Mouse (Mus musculus): ENCODE measurements around the gene Pdha1. TPM values are rescaled to one million over a fixed set of nuclear protein-coding genes. Genes with fewer than 3 reads are reported as not detected.
A peak's percentile ranks its signal among the peaks of the same experiment; 100 is the strongest.

Gene Pdha1
- 194 and 250 TPM in 2 replicates for polyA plus RNA-seq (2012; rRNA removed)

DNA sequence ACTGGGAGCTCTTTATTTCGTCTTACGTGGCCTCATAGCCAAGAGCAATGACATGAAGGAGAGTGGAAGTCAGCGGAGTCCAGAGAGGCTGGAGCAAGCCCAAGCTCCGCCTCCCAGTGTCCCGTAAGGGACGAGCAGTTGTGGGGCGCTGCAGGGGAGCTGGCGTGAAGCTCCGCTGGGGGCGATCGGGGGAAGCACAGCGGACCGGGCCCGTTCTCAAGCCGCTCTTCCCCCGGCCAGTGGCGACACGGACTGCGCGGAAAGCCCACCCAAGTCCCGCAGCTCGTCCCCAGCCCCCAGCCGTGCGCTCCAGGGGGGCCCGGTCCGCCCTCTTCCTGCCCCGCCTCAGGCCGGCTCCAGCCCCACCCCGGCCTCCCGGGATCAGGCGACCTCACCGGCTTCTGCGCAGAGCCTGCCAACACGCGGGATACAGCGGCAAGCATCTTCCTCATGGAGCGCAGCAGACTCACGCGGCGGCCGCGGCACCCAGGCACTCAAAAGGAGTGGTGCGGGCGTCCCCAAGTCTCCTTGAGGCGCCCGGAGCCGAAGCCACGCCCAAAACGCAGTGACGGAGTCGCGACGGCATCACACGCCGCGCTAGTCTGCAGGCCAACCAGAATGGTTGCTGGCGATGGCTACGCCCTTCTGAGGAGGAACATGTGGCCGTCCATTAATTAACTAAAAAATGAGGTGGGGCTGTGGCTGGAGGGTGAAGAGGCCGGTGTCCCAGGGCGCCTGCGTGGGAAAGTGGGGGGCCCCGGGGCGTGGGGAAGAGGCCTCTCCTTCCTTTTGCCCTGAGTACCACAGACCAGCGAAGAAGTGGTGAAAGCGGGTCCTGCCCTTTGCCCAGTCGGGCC is at the start of gene Pdha1:
TSS of gene Pdha1 (minus strand) at position 553 of the 857 bp plus-strand sequence.
- Histone ChIP-seq H3K4me3 (ENCODE audit: insufficient read depth, low read depth, low read length) (peak within 1 kb of the TSS; percentile 64), H3K36me3 (ENCODE audit: control insufficient read depth, insufficient read depth, low read length) (no peaks in the 10 kb centered on the region), H3K4me1 (ENCODE audit: control insufficient read depth, insufficient read depth, low read length) (peaks cover 5% of the 10 kb centered on the region; the same call in 1 of the 2 replicates), H3K27me3 (replicated peaks; ENCODE audit: control insufficient read depth, insufficient read depth, low read length) (no peaks in the 10 kb centered on the region), H3K27ac (ENCODE audit: insufficient read depth, low read depth, low read length) (peak within 1 kb of the TSS; percentile 87)
- TF ChIP-seq POLR2A (IDR thresholded peaks at IDR 0.05; ENCODE audit: low read depth, low read length) (peak; percentile 30), CTCF (conservative IDR thresholded peaks at IDR 0.05; ENCODE audit: insufficient read depth, insufficient read length, low read depth, low read length) (no peak)
- DNase-seq: peak; percentile 93
- under 1% methylated on average over 65 of the region's 67 CpGs for WGBS

DNA sequence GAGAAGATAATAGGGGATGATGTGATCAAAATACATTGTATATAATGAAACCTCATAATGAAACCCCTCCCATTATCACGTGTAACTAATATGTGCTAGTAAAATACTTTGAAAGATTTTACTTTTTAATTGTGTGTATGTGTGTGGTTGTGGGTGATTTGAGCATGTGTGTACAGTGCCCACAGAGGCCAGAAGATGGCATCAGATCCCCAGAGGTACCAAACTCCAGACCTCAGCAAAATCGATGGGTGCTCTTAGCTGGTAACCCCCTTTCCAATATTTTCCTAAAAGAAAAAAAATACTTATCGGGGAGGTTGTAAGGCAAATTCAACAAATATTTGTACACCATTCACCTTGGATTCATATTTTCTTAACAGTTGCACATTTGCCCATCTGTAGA is 40.8 kb upstream of the Pdha1 start:
- H3K36me3 ChIP-seq (ENCODE audit: control insufficient read depth, insufficient read depth, low read length): no peaks in the 10 kb centered on the region
- peak; percentile 46 for TF ChIP-seq CTCF (conservative IDR thresholded peaks at IDR 0.05; ENCODE audit: insufficient read depth, insufficient read length, low read depth, low read length)
- TF ChIP-seq POLR2A (IDR thresholded peaks at IDR 0.05; ENCODE audit: low read depth, low read length): no peak
- no peaks in the 10 kb centered on the region for H3K4me1 ChIP-seq (ENCODE audit: control insufficient read depth, insufficient read depth, low read length)
- 53% methylated on average over 3 of the region's 3 CpGs for WGBS
- H3K4me3 ChIP-seq (ENCODE audit: insufficient read depth, low read depth, low read length): no peak overlapping the region
- DNase-seq: no peak
- no peak overlapping the region for H3K27ac ChIP-seq (ENCODE audit: insufficient read depth, low read depth, low read length)
- H3K27me3 ChIP-seq (replicated peaks; ENCODE audit: control insufficient read depth, insufficient read depth, low read length): no peaks in the 10 kb centered on the region

- H3K36me3 ChIP-seq (ENCODE audit: control insufficient read depth, insufficient read depth, low read length): no peaks in the 10 kb centered on the region
- 3% methylated on average over 2 of the region's 3 CpGs for WGBS
- no peak overlapping the region for H3K27ac ChIP-seq (ENCODE audit: insufficient read depth, low read depth, low read length)
- no peaks in the 10 kb centered on the region for H3K4me1 ChIP-seq (ENCODE audit: control insufficient read depth, insufficient read depth, low read length)
- TF ChIP-seq POLR2A (IDR thresholded peaks at IDR 0.05; ENCODE audit: low read depth, low read length) (no peak), CTCF (conservative IDR thresholded peaks at IDR 0.05; ENCODE audit: insufficient read depth, insufficient read length, low read depth, low read length) (peak; percentile 48)
- DNase-seq: peak; percentile 67
- no peak overlapping the region for H3K4me3 ChIP-seq (ENCODE audit: insufficient read depth, low read depth, low read length)
- no peaks in the 10 kb centered on the region for H3K27me3 ChIP-seq (replicated peaks; ENCODE audit: control insufficient read depth, insufficient read depth, low read length)
Measured at GRCm38 (mm10) chrX:160170150-160170549, 31.9 kb upstream of the Pdha1 start.

- no peaks in the 10 kb centered on the region for H3K4me1 ChIP-seq (ENCODE audit: control insufficient read depth, insufficient read depth, low read length)
- DNase-seq: no peak
- H3K36me3 ChIP-seq (ENCODE audit: control insufficient read depth, insufficient read depth, low read length): no peaks in the 10 kb centered on the region
- WGBS: 49% methylated on average over 6 of the region's 6 CpGs
- no peaks in the 10 kb centered on the region for H3K27me3 ChIP-seq (replicated peaks; ENCODE audit: control insufficient read depth, insufficient read depth, low read length)
- TF ChIP-seq CTCF (conservative IDR thresholded peaks at IDR 0.05; ENCODE audit: insufficient read depth, insufficient read length, low read depth, low read length) (no peak), POLR2A (IDR thresholded peaks at IDR 0.05; ENCODE audit: low read depth, low read length) (no peak)
- no peak overlapping the region for H3K27ac ChIP-seq (ENCODE audit: insufficient read depth, low read depth, low read length)
- H3K4me3 ChIP-seq (ENCODE audit: insufficient read depth, low read depth, low read length): no peak overlapping the region
Measured at GRCm38 (mm10) chrX:160166246-160166985, 28.2 kb upstream of the Pdha1 start.

GRCm38 (mm10) chrX:160164259-160164658 is 26.0 kb upstream of the Pdha1 start:
- Histone ChIP-seq H3K27ac (ENCODE audit: insufficient read depth, low read depth, low read length) (no peak overlapping the region), H3K4me1 (ENCODE audit: control insufficient read depth, insufficient read depth, low read length) (no peaks in the 10 kb centered on the region), H3K4me3 (ENCODE audit: insufficient read depth, low read depth, low read length) (no peak overlapping the region), H3K36me3 (ENCODE audit: control insufficient read depth, insufficient read depth, low read length) (no peaks in the 10 kb centered on the region), H3K27me3 (replicated peaks; ENCODE audit: control insufficient read depth, insufficient read depth, low read length) (no peaks in the 10 kb centered on the region)
- TF ChIP-seq POLR2A (IDR thresholded peaks at IDR 0.05; ENCODE audit: low read depth, low read length): no peak
- no peak for TF ChIP-seq CTCF (conservative IDR thresholded peaks at IDR 0.05; ENCODE audit: insufficient read depth, insufficient read length, low read depth, low read length)
- WGBS: 84% methylated on average over 3 of the region's 3 CpGs
- DNase-seq: no peak

- H3K36me3 ChIP-seq (ENCODE audit: control insufficient read depth, insufficient read depth, low read length): no peaks in the 10 kb centered on the region
- DNase-seq: peak; percentile 16
- H3K4me1 ChIP-seq (ENCODE audit: control insufficient read depth, insufficient read depth, low read length): no peaks in the 10 kb centered on the region
- H3K27ac ChIP-seq (ENCODE audit: insufficient read depth, low read depth, low read length): no peak overlapping the region
- no peak overlapping the region for H3K4me3 ChIP-seq (ENCODE audit: insufficient read depth, low read depth, low read length)
- 47% methylated on average over 4 of the region's 4 CpGs for WGBS
- H3K27me3 ChIP-seq (replicated peaks; ENCODE audit: control insufficient read depth, insufficient read depth, low read length): no peaks in the 10 kb centered on the region
- TF ChIP-seq CTCF (conservative IDR thresholded peaks at IDR 0.05; ENCODE audit: insufficient read depth, insufficient read length, low read depth, low read length) (no peak), POLR2A (IDR thresholded peaks at IDR 0.05; ENCODE audit: low read depth, low read length) (no peak)
Measured at GRCm38 (mm10) chrX:160153147-160153815, 15.1 kb upstream of the Pdha1 start.
